Mouse (Mus musculus) hindbrain, embryonic 10.5 days (tissue): ENCODE results near the gene Irak1bp1. TPM values are rescaled to one million over a fixed set of nuclear protein-coding genes. Genes with fewer than 3 reads are reported as not detected.

ENCODE experiments used
- polyA plus RNA-seq: library from polyadenylated mRNA; unstranded; fragments of >200 nt; fragmentation: Nextera tagmentation; extraction: Ambion mirVana; gene quantifications from 2 replicates; pipeline ENCODE4 v1.2.1, GENCODE M21; 2016

Gene Irak1bp1
- polyA plus RNA-seq, 1 experiment from 2014 or later: 20.1 TPM

Other genes with a start within 250 kb of the Irak1bp1 start
- 89.0 and 113 TPM in 2 replicates for gene Phip, start 146.0 kb downstream of the Irak1bp1 start, polyA plus RNA-seq